Mouse (Mus musculus) thymus, adult 2 months (tissue): ENCODE measurements around the gene Paip2b. TPM values are rescaled to one million over a fixed set of nuclear protein-coding genes. Genes with fewer than 3 reads are reported as not detected.

Experiments
- DNase-seq: peaks from one replicate; pipeline ENCODE4 v3.0.0; 2021
- H3K27ac ChIP-seq: fragments of 200-500 bp; 2 replicates; pipeline ENCODE4 v1.5.1; 2012; ENCODE audit warnings: low read length, control low read depth; ENCODE audit not compliant: control insufficient read depth, insufficient read depth
- H3K27me3 ChIP-seq: fragments of 200-500 bp; 2 replicates; pipeline ENCODE4 v1.6.1; 2012; ENCODE audit warnings: mild to moderate bottlenecking, low read length, moderate library complexity, mixed read lengths; ENCODE audit not compliant: control insufficient read depth, insufficient read depth
- H3K36me3 ChIP-seq: fragments of 200-500 bp; 2 replicates; pipeline ENCODE4 v1.6.1; 2012; ENCODE audit warnings: mild to moderate bottlenecking, low read length, moderate library complexity; ENCODE audit not compliant: control insufficient read depth, insufficient read depth
- H3K4me1 ChIP-seq: fragments of 200-500 bp; replicated peaks from 2 replicates; pipeline ENCODE4 v1.6.1; 2012; ENCODE audit warnings: low read length; ENCODE audit not compliant: control insufficient read depth, insufficient read depth
- H3K4me3 ChIP-seq: fragments of 200-500 bp; 2 replicates; pipeline ENCODE4 v1.5.1; 2012; ENCODE audit warnings: mild to moderate bottlenecking, low read length, control low read depth, moderate library complexity; ENCODE audit not compliant: control insufficient read depth, insufficient read depth
- CTCF ChIP-seq: fragments of 200-500 bp; IDR thresholded peaks from 2 replicates; pipeline ENCODE4 v1.5.1; 2012; ENCODE audit warnings: mild to moderate bottlenecking, control low read depth, low read length, moderate library complexity, borderline replicate concordance; ENCODE audit not compliant: control insufficient read depth, poor library complexity, insufficient read depth; ENCODE audit errors: extremely low read depth
- POLR2A ChIP-seq: fragments of 200-500 bp; IDR thresholded peaks from 2 replicates; pipeline ENCODE4 v1.6.1; 2012; ENCODE audit warnings: mild to moderate bottlenecking, low read length, control low read depth, moderate library complexity; ENCODE audit not compliant: control insufficient read depth, poor library complexity, insufficient read depth; ENCODE audit errors: extremely low read depth
- WGBS: fragments of 180-500 bp; shearing (Covaris S2); methylation state at CpG from one replicate; pipeline ENCODE4 v1.1.7; 2018; 5-methylcytosine and 5-hydroxymethylcytosine counted together
- polyA plus RNA-seq: library from polyadenylated mRNA; depleted of rRNA; stranded (reverse); fragments of >200 nt; gene quantifications from 2 replicates; pipeline ENCODE4 v1.2.3, GENCODE M21; 2012; rRNA removed

Paip2b gene
- polyA plus RNA-seq, result 15.2 and 16.8 TPM in 2 replicates

GRCm38 (mm10) chr6:83831606-83832123 is at the start of gene Paip2b:
Gene Paip2b, minus strand, starts transcription at chr6:83831741.
- peak within 1 kb of the TSS; percentile 39 for H3K27ac ChIP-seq
- H3K36me3 ChIP-seq, result no peaks in the 10 kb centered on the region
- peak within 1 kb of the TSS; percentile 79 for H3K4me3 ChIP-seq
- H3K4me1 ChIP-seq, result 0 out of 2 replicates have a peak, but pooled peaks cover 4% of the 10 kb centered on the region
- TF ChIP-seq POLR2A (peak; percentile 89), CTCF (0 out of 2 replicates have a peak, but pooled peaks have one; percentile 50)
- no peaks in the 10 kb centered on the region for H3K27me3 ChIP-seq
- DNase-seq, result peak; percentile 97
- WGBS, result under 1% methylated on average over 37 of the region's 37 CpGs

- Histone ChIP-seq H3K36me3 (no peaks in the 10 kb centered on the region), H3K4me3 (no peak overlapping the region), H3K4me1 (no peaks in the 10 kb centered on the region), H3K27me3 (no peaks in the 10 kb centered on the region), H3K27ac (no peak overlapping the region)
- TF ChIP-seq POLR2A, result no peak
- TF ChIP-seq CTCF, result no peak
- DNase-seq, result peak; percentile 49
- WGBS, result 10% methylated on average over 4 of the region's 4 CpGs
These were observed 48.3 kb upstream of the Paip2b start for GRCm38 (mm10) chr6:83879815-83880214.

GRCm38 (mm10) chr6:83867598-83868585 is 36.4 kb upstream of the Paip2b start:
- 4% methylated on average over 19 of the region's 19 CpGs for WGBS
- H3K36me3 ChIP-seq, result no peaks in the 10 kb centered on the region
- H3K27me3 ChIP-seq, result no peaks in the 10 kb centered on the region
- DNase-seq, result peak; percentile 40
- peaks cover 6% of the 10 kb centered on the region for H3K4me1 ChIP-seq
- no peak overlapping the region for H3K27ac ChIP-seq
- TF ChIP-seq CTCF (no peak), POLR2A (no peak)
- peak overlapping the region; percentile 97 for H3K4me3 ChIP-seq

GRCm38 (mm10) chr6:83866954-83867597 is 35.5 kb upstream of the Paip2b start, which contains the start of gene Zfp638:
Gene Zfp638, plus strand, starts transcription at chr6:83867109.
- Histone ChIP-seq H3K27me3 (no peaks in the 10 kb centered on the region), H3K27ac (no peak within 1 kb of the TSS), H3K4me3 (peak within 1 kb of the TSS; percentile 97), H3K4me1 (peaks cover 6% of the 10 kb centered on the region), H3K36me3 (no peaks in the 10 kb centered on the region)
- under 1% methylated on average over 50 of the region's 50 CpGs for WGBS
- DNase-seq, result peak; percentile 96
- TF ChIP-seq CTCF (no peak), POLR2A (peak; percentile 46)

GRCm38 (mm10) chr6:83866423-83866822 is 34.9 kb upstream of the Paip2b start:
- no peak for TF ChIP-seq CTCF
- TF ChIP-seq POLR2A, result no peak
- 32% methylated on average over 4 of the region's 4 CpGs for WGBS
- Histone ChIP-seq H3K4me3 (no peak overlapping the region), H3K36me3 (no peaks in the 10 kb centered on the region), H3K27ac (no peak overlapping the region), H3K4me1 (peaks cover 6% of the 10 kb centered on the region), H3K27me3 (no peaks in the 10 kb centered on the region)
- DNase-seq, result peak; percentile 4

GRCm38 (mm10) chr6:83863538-83863937 is 32.0 kb upstream of the Paip2b start:
- H3K27me3 ChIP-seq, result no peaks in the 10 kb centered on the region
- no peak overlapping the region for H3K27ac ChIP-seq
- H3K4me1 ChIP-seq, result peaks cover 6% of the 10 kb centered on the region
- no peak for DNase-seq
- H3K36me3 ChIP-seq, result no peaks in the 10 kb centered on the region
- WGBS, result 54% methylated on average over 4 of the region's 4 CpGs
- no peak overlapping the region for H3K4me3 ChIP-seq
- TF ChIP-seq POLR2A, result no peak
- TF ChIP-seq CTCF, result no peak
